Mouse (Mus musculus): ENCODE data around the gene Heatr3. TPM values are rescaled to one million over a fixed set of nuclear protein-coding genes. Genes with fewer than 3 reads are reported as not detected.

Heatr3 gene
- polyA plus RNA-seq, 1 experiment: 40.7 TPM

- TF ChIP-seq CTCF (IDR thresholded peaks at IDR 0.05; ENCODE audit: extremely low read depth, insufficient read depth, low read length): no peak
- TF ChIP-seq POLR2A (IDR thresholded peaks at IDR 0.05; ENCODE audit: extremely low read depth, insufficient read depth, low read length): no peak
- H3K4me3 ChIP-seq (ENCODE audit: insufficient read depth, low read length): no peak overlapping the region
These were observed 45.5 kb downstream of the Heatr3 start for GRCm38 (mm10) chr8:88183121-88183520.

GRCm38 (mm10) chr8:88184914-88185313 is 47.3 kb downstream of the Heatr3 start:
- Histone ChIP-seq H3K27ac (ENCODE audit: insufficient read depth, low read length) (no peak overlapping the region), H3K4me3 (ENCODE audit: insufficient read depth, low read length) (no peak overlapping the region), H3K4me1 (ENCODE audit: control insufficient read depth, insufficient read depth, low read length) (no peaks in the 10 kb centered on the region)
- no peak for TF ChIP-seq POLR2A (IDR thresholded peaks at IDR 0.05; ENCODE audit: extremely low read depth, insufficient read depth, low read length)
- TF ChIP-seq CTCF (IDR thresholded peaks at IDR 0.05; ENCODE audit: extremely low read depth, insufficient read depth, low read length): no peak

More at GRCm38 (mm10) chr8:88183121-88183520, 45.5 kb downstream of the Heatr3 start:
- Histone ChIP-seq H3K4me1 (ENCODE audit: control insufficient read depth, insufficient read depth, low read length) (no peaks in the 10 kb centered on the region), H3K27ac (ENCODE audit: insufficient read depth, low read length) (no peak overlapping the region)

GRCm38 (mm10) chr8:88185716-88186115 is 48.1 kb downstream of the Heatr3 start:
- Histone ChIP-seq H3K4me3 (ENCODE audit: insufficient read depth, low read length) (no peak overlapping the region), H3K4me1 (ENCODE audit: control insufficient read depth, insufficient read depth, low read length) (no peaks in the 10 kb centered on the region), H3K27ac (ENCODE audit: insufficient read depth, low read length) (no peak overlapping the region)
- TF ChIP-seq CTCF (IDR thresholded peaks at IDR 0.05; ENCODE audit: extremely low read depth, insufficient read depth, low read length): no peak
- TF ChIP-seq POLR2A (IDR thresholded peaks at IDR 0.05; ENCODE audit: extremely low read depth, insufficient read depth, low read length): no peak

- TF ChIP-seq POLR2A (IDR thresholded peaks at IDR 0.05; ENCODE audit: extremely low read depth, insufficient read depth, low read length) (no peak), CTCF (IDR thresholded peaks at IDR 0.05; ENCODE audit: extremely low read depth, insufficient read depth, low read length) (no peak)
- H3K4me3 ChIP-seq (ENCODE audit: insufficient read depth, low read length): no peak overlapping the region
- no peak overlapping the region for H3K27ac ChIP-seq (ENCODE audit: insufficient read depth, low read length)
- H3K4me1 ChIP-seq (ENCODE audit: control insufficient read depth, insufficient read depth, low read length): peaks cover 8% of the 10 kb centered on the region
These were observed 59.7 kb downstream of the Heatr3 start for GRCm38 (mm10) chr8:88197328-88197727.

GRCm38 (mm10) chr8:88198551-88198944 is 60.9 kb downstream of the Heatr3 start:
- TF ChIP-seq CTCF (IDR thresholded peaks at IDR 0.05; ENCODE audit: extremely low read depth, insufficient read depth, low read length) (no peak), POLR2A (IDR thresholded peaks at IDR 0.05; ENCODE audit: extremely low read depth, insufficient read depth, low read length) (no peak)
- Histone ChIP-seq H3K27ac (ENCODE audit: insufficient read depth, low read length) (peak overlapping the region; percentile 99), H3K4me3 (ENCODE audit: insufficient read depth, low read length) (peak overlapping the region; percentile 75), H3K4me1 (ENCODE audit: control insufficient read depth, insufficient read depth, low read length) (peaks cover 8% of the 10 kb centered on the region)

DNA sequence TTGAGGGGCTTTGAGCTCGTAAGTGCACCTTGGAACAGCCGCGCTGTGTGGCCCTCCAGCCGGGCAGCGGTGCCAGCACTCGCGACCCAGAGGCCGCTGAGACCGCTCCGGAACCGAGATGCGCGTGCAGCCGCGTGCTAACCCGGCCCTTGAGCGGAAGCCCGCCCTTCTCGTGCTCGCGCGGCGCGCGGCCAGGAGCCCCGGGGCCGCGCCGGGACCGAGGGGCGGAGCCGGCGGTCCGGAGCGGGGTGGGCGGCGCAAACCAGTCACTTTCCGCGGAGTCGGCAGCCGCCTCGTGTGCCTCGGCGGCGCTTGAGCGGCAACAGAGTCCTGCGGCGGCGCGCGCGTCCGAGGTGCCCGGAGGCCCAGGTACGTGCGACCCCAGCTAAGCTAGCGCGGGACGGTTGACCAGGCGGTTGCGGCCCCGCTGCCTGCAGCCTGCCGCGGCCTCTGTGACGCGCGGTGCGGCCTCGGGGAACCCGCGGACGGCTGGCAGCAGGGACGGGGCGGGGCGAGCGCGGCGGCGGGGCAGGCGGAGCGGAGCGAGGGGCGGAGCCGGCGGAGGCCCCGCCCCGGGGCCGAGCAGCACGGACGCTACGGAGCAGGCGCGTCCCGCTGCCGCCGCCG is 61.4 kb downstream of the Heatr3 start, which contains the start of gene Tent4b:
Tent4b (plus strand) TSS at position 269 of the 627 bp plus-strand sequence.
- TF ChIP-seq POLR2A (IDR thresholded peaks at IDR 0.05; ENCODE audit: extremely low read depth, insufficient read depth, low read length): peak; percentile 37; the same call in 1 of the 2 replicates
- no peak for TF ChIP-seq CTCF (IDR thresholded peaks at IDR 0.05; ENCODE audit: extremely low read depth, insufficient read depth, low read length)
- peak within 1 kb of the TSS; percentile 75 for H3K4me3 ChIP-seq (ENCODE audit: insufficient read depth, low read length)
- H3K4me1 ChIP-seq (ENCODE audit: control insufficient read depth, insufficient read depth, low read length): peaks cover 8% of the 10 kb centered on the region
- peak within 1 kb of the TSS; percentile 99 for H3K27ac ChIP-seq (ENCODE audit: insufficient read depth, low read length)

DNA sequence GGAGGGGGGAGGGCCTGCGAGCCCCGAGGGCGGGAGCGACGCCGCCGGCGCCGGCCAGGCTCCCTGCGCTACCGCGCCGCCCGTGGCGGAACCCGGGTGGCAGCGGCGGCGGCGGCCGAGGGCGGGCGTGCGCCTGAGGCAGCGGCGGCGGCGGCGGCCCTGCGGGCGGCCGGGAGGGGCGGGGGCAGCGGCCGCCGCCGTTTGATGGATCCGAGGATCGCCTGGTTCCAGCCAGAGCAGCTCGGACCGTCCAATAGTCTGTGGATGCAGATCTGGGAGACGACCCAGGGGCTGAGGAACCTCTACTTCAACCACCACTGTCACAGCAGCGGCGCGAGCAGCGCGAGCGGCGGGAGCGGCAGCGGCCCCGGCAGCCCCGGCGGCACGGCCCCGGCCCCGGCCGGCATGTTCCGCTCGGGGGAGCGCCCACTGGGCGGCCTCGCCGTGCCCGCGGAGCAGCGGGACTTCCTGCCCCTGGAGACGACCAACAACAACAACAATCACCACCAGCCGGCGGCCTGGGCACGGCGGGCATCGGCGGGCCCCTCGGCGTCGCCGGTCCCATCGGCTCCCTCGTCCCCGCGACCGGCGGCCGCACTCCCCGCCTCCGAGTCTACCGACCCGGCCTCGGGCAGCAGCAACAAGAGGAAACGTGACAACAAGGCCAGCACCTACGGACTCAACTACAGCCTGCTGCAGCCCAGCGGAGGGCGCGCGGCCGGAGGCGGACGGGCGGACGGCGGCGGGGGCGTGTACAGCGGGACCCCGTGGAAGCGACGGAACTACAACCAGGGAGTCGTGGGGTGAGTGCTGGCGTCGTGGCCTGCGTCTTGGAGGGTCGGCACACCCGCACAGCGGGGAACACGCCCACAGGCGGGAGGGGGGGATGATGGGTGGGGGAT is 62.3 kb downstream of the Heatr3 start:
- TF ChIP-seq POLR2A (IDR thresholded peaks at IDR 0.05; ENCODE audit: extremely low read depth, insufficient read depth, low read length) (no peak), CTCF (IDR thresholded peaks at IDR 0.05; ENCODE audit: extremely low read depth, insufficient read depth, low read length) (no peak)
- peaks cover 9% of the 10 kb centered on the region for H3K4me1 ChIP-seq (ENCODE audit: control insufficient read depth, insufficient read depth, low read length)
- H3K27ac ChIP-seq (ENCODE audit: insufficient read depth, low read length): peak overlapping the region; percentile 83
- H3K4me3 ChIP-seq (ENCODE audit: insufficient read depth, low read length): peak overlapping the region; percentile 75

DNA sequence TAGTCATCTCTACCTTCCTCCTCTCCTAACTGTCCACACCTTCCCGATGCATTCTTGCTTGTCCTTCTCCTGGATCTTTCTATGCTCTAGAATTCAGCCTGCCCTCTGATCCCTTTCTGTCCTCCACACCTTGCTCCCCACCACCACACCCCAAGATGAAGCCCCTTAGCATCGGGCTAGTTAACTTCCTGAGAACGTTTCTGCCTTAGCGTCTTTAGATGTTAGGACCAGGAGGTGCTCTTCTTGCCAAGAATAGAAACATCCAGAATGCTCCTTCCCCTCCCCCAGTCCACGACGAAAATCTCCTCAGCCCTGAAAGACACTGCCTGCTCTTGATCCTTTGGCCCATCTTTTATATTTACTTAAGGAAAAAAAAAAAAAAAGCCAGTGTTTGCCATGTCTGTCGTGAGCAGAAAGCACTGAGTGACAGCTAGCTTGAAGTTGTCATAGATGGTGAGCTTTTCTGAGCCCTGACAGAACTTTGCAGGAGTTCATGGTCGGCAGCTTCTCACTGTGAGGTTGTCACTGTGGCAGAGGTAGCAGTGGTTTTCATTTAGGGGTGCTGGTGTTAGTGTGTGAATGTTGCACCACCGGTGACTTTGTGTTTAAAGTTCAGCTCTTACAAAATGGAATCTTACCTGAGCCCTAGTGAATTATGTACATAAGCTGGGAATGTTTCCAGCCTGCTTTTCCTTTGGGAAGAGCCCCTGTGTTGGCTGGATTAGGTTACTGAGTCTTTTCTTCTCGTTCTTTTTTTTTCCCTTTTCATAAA is 63.3 kb downstream of the Heatr3 start:
- Histone ChIP-seq H3K4me3 (ENCODE audit: insufficient read depth, low read length) (peak overlapping the region; percentile 75), H3K4me1 (ENCODE audit: control insufficient read depth, insufficient read depth, low read length) (peaks cover 9% of the 10 kb centered on the region), H3K27ac (ENCODE audit: insufficient read depth, low read length) (no peak overlapping the region)
- TF ChIP-seq CTCF (IDR thresholded peaks at IDR 0.05; ENCODE audit: extremely low read depth, insufficient read depth, low read length) (no peak), POLR2A (IDR thresholded peaks at IDR 0.05; ENCODE audit: extremely low read depth, insufficient read depth, low read length) (no peak)

- no peak for TF ChIP-seq CTCF (IDR thresholded peaks at IDR 0.05; ENCODE audit: extremely low read depth, insufficient read depth, low read length)
- no peak for TF ChIP-seq POLR2A (IDR thresholded peaks at IDR 0.05; ENCODE audit: extremely low read depth, insufficient read depth, low read length)
- H3K4me1 ChIP-seq (ENCODE audit: control insufficient read depth, insufficient read depth, low read length): peaks cover 9% of the 10 kb centered on the region
- no peak overlapping the region for H3K27ac ChIP-seq (ENCODE audit: insufficient read depth, low read length)
- H3K4me3 ChIP-seq (ENCODE audit: insufficient read depth, low read length): no peak overlapping the region; the same call in 1 of the 2 replicates
These were observed 64.0 kb downstream of the Heatr3 start for GRCm38 (mm10) chr8:88201641-88202040.

Data from cortical plate, adult 2 months (tissue).